Mouse (Mus musculus): ENCODE measurements at regions not wholly inside any gene's neighbourhood (a gene's known extent, or its start where the extent isn't known, plus 50 kb on each side); places are given as distances from the start of the nearest gene placed in this dataset.

- H3K4me2 ChIP-seq (replicated peaks) = no peak overlapping the region
- no peaks in the 10 kb centered on the region for H3K36me3 ChIP-seq
- H3K9me3 ChIP-seq = no peaks in the 10 kb centered on the region
- H3K4me3 ChIP-seq = no peak overlapping the region
- H3K27me3 ChIP-seq = peaks cover 73% of the 10 kb centered on the region
- no peaks in the 10 kb centered on the region for H3K4me1 ChIP-seq
- no peak for ATAC-seq (replicated peaks)
- no peak overlapping the region for H3K9ac ChIP-seq (replicated peaks)
- 21% methylated on average over 5 of the region's 5 CpGs for WGBS
- no peak overlapping the region for H3K27ac ChIP-seq (replicated peaks)
These were observed 195.7 kb downstream of the Pdgfra start for GRCm38 (mm10) chr5:75347774-75348116.

- ATAC-seq (replicated peaks) = no peak
- no peaks in the 10 kb centered on the region for H3K4me1 ChIP-seq
- H3K9me3 ChIP-seq = no peaks in the 10 kb centered on the region
- no peak overlapping the region for H3K4me2 ChIP-seq (replicated peaks)
- H3K9ac ChIP-seq (replicated peaks) = no peak overlapping the region
- H3K27me3 ChIP-seq = peaks cover 34% of the 10 kb centered on the region
- 15% methylated on average over 1 of the region's 1 CpGs for WGBS
- no peaks in the 10 kb centered on the region for H3K36me3 ChIP-seq
- no peak overlapping the region for H3K27ac ChIP-seq (replicated peaks)
- no peak overlapping the region for H3K4me3 ChIP-seq
These were observed 203.2 kb downstream of the Pdgfra start for GRCm38 (mm10) chr5:75355266-75355665.

GRCm38 (mm10) chr5:75358869-75359268 lies 206.8 kb downstream of the Pdgfra start:
- H3K4me3 ChIP-seq = no peak overlapping the region
- WGBS = 85% methylated on average over 5 of the region's 5 CpGs
- no peak overlapping the region for H3K4me2 ChIP-seq (replicated peaks)
- H3K27ac ChIP-seq (replicated peaks) = no peak overlapping the region
- no peaks in the 10 kb centered on the region for H3K36me3 ChIP-seq
- no peak for ATAC-seq (replicated peaks)
- H3K4me1 ChIP-seq = no peaks in the 10 kb centered on the region
- peaks cover 6% of the 10 kb centered on the region; the same call in 1 of the 2 replicates for H3K27me3 ChIP-seq
- H3K9ac ChIP-seq (replicated peaks) = no peak overlapping the region
- no peaks in the 10 kb centered on the region for H3K9me3 ChIP-seq

GRCm38 (mm10) chr5:75363832-75364231 lies 210.9 kb upstream of the Kit start:
- Histone ChIP-seq H3K27ac (replicated peaks) (no peak overlapping the region), H3K9ac (replicated peaks) (no peak overlapping the region), H3K4me3 (no peak overlapping the region), H3K27me3 (no peaks in the 10 kb centered on the region), H3K36me3 (no peaks in the 10 kb centered on the region), H3K4me2 (replicated peaks) (no peak overlapping the region), H3K9me3 (no peaks in the 10 kb centered on the region), H3K4me1 (no peaks in the 10 kb centered on the region)
- no peak for ATAC-seq (replicated peaks)
- 91% methylated on average over 6 of the region's 6 CpGs for WGBS

- H3K9me3 ChIP-seq = no peaks in the 10 kb centered on the region
- H3K4me1 ChIP-seq = no peaks in the 10 kb centered on the region
- no peak overlapping the region for H3K9ac ChIP-seq (replicated peaks)
- H3K27me3 ChIP-seq = no peaks in the 10 kb centered on the region
- H3K4me2 ChIP-seq (replicated peaks) = no peak overlapping the region
- no peak for ATAC-seq (replicated peaks)
- WGBS = 82% methylated on average over 5 of the region's 5 CpGs
- no peak overlapping the region for H3K27ac ChIP-seq (replicated peaks)
- no peaks in the 10 kb centered on the region for H3K36me3 ChIP-seq
- H3K4me3 ChIP-seq = no peak overlapping the region
These were observed 207.4 kb upstream of the Kit start for GRCm38 (mm10) chr5:75367282-75367681.

- no peak overlapping the region for H3K4me3 ChIP-seq
- no peaks in the 10 kb centered on the region for H3K9me3 ChIP-seq
- H3K4me2 ChIP-seq (replicated peaks) = no peak overlapping the region
- WGBS = 91% methylated on average over 5 of the region's 5 CpGs
- no peaks in the 10 kb centered on the region for H3K36me3 ChIP-seq
- no peak for ATAC-seq (replicated peaks)
- no peak overlapping the region for H3K27ac ChIP-seq (replicated peaks)
- no peaks in the 10 kb centered on the region for H3K4me1 ChIP-seq
- H3K27me3 ChIP-seq = no peaks in the 10 kb centered on the region
- no peak overlapping the region for H3K9ac ChIP-seq (replicated peaks)
These were observed 206.0 kb upstream of the Kit start for GRCm38 (mm10) chr5:75368691-75369090.

- H3K27me3 ChIP-seq = no peaks in the 10 kb centered on the region
- H3K27ac ChIP-seq (replicated peaks) = no peak overlapping the region
- peaks cover 5% of the 10 kb centered on the region; the same call in 1 of the 2 replicates for H3K4me1 ChIP-seq
- 68% methylated on average over 3 of the region's 3 CpGs for WGBS
- no peak overlapping the region for H3K9ac ChIP-seq (replicated peaks)
- H3K4me3 ChIP-seq = no peak overlapping the region
- H3K9me3 ChIP-seq = no peaks in the 10 kb centered on the region
- no peaks in the 10 kb centered on the region for H3K36me3 ChIP-seq
- no peak overlapping the region for H3K4me2 ChIP-seq (replicated peaks)
- ATAC-seq (replicated peaks) = no peak
These were observed 201.9 kb upstream of the Kit start for GRCm38 (mm10) chr5:75372849-75373248.

GRCm38 (mm10) chr5:75377311-75378300 lies 197.1 kb upstream of the Kit start:
- WGBS = 57% methylated on average over 19 of the region's 19 CpGs
- Histone ChIP-seq H3K9me3 (no peaks in the 10 kb centered on the region), H3K4me2 (replicated peaks) (no peak overlapping the region), H3K9ac (replicated peaks) (no peak overlapping the region), H3K36me3 (no peaks in the 10 kb centered on the region), H3K4me1 (peaks cover 5% of the 10 kb centered on the region; the same call in 1 of the 2 replicates), H3K4me3 (no peak overlapping the region), H3K27ac (replicated peaks) (no peak overlapping the region), H3K27me3 (no peaks in the 10 kb centered on the region)
- no peak for ATAC-seq (replicated peaks)

GRCm38 (mm10) chr5:75378655-75379054 lies 196.1 kb upstream of the Kit start:
- no peak for ATAC-seq (replicated peaks)
- 68% methylated on average over 2 of the region's 2 CpGs for WGBS
- no peak overlapping the region for H3K4me2 ChIP-seq (replicated peaks)
- H3K27me3 ChIP-seq = no peaks in the 10 kb centered on the region
- H3K36me3 ChIP-seq = no peaks in the 10 kb centered on the region
- no peak overlapping the region for H3K27ac ChIP-seq (replicated peaks)
- no peaks in the 10 kb centered on the region for H3K9me3 ChIP-seq
- peaks cover 5% of the 10 kb centered on the region; the same call in 1 of the 2 replicates for H3K4me1 ChIP-seq
- no peak overlapping the region for H3K4me3 ChIP-seq
- no peak overlapping the region for H3K9ac ChIP-seq (replicated peaks)

- Histone ChIP-seq H3K4me2 (replicated peaks) (no peak overlapping the region), H3K4me3 (no peak overlapping the region)
- no peak for ATAC-seq (replicated peaks)
These were observed 194.4 kb upstream of the Kit start for GRCm38 (mm10) chr5:75380340-75380739.

GRCm38 (mm10) chr5:75382138-75382537 lies 192.6 kb upstream of the Kit start:
- Histone ChIP-seq H3K4me2 (replicated peaks) (no peak overlapping the region), H3K36me3 (no peaks in the 10 kb centered on the region), H3K9me3 (no peaks in the 10 kb centered on the region), H3K27me3 (no peaks in the 10 kb centered on the region), H3K9ac (replicated peaks) (no peak overlapping the region), H3K4me1 (peaks cover 5% of the 10 kb centered on the region; the same call in 1 of the 2 replicates), H3K4me3 (no peak overlapping the region), H3K27ac (replicated peaks) (no peak overlapping the region)
- ATAC-seq (replicated peaks) = no peak
- WGBS = 92% methylated on average over 3 of the region's 3 CpGs

More at GRCm38 (mm10) chr5:75380340-75380739, 194.4 kb upstream of the Kit start:
- Histone ChIP-seq H3K36me3 (no peaks in the 10 kb centered on the region), H3K9me3 (no peaks in the 10 kb centered on the region), H3K27ac (replicated peaks) (no peak overlapping the region), H3K27me3 (no peaks in the 10 kb centered on the region), H3K4me1 (peaks cover 5% of the 10 kb centered on the region; the same call in 1 of the 2 replicates), H3K9ac (replicated peaks) (no peak overlapping the region)
- 73% methylated on average over 1 of the region's 1 CpGs for WGBS

GRCm38 (mm10) chr5:75387886-75388454 lies 186.7 kb upstream of the Kit start:
- Histone ChIP-seq H3K4me1 (0 out of 2 replicates have a peak, but pooled peaks cover 6% of the 10 kb centered on the region), H3K36me3 (no peaks in the 10 kb centered on the region), H3K27me3 (no peaks in the 10 kb centered on the region), H3K27ac (replicated peaks) (no peak overlapping the region; the same call in 1 of the 2 replicates), H3K4me3 (no peak overlapping the region), H3K9ac (replicated peaks) (no peak overlapping the region), H3K9me3 (no peaks in the 10 kb centered on the region), H3K4me2 (replicated peaks) (no peak overlapping the region)
- ATAC-seq (replicated peaks) = no peak
- WGBS = 34% methylated on average over 13 of the region's 13 CpGs

Measured in forebrain, embryonic 15.5 days (tissue).